Mouse (Mus musculus) liver, embryonic 14.5 days (tissue): ENCODE measurements around the gene Dpp4. TPM values are rescaled to one million over a fixed set of nuclear protein-coding genes. Genes with fewer than 3 reads are reported as not detected.

ENCODE experiments used
- ATAC-seq: fragments of 200-750 bp; cut with Nextera tagmentation; 2 replicates; pipeline ENCODE4 v1.8.0; 2017; ENCODE audit warnings: moderate number of reproducible peaks, mild to moderate bottlenecking, moderate library complexity; ENCODE audit not compliant: insufficient read depth
- DNase-seq, 3 experiments: peaks; one replicate each; pipeline ENCODE4 v3.0.0-alpha.2; 2012 to 2013; ENCODE audit warnings: low read depth in 3 of 3, low spot score in 3 of 3
- H3K27ac ChIP-seq: fragments of 300-500 bp; sonication (generic); 2 replicates; pipeline ENCODE4 v1.5.1; 2014; ENCODE audit warnings: moderate library complexity, mild to moderate bottlenecking, control low read depth, inconsistent platforms
- H3K27me3 ChIP-seq: fragments of 300-500 bp; sonication (generic); 2 replicates; pipeline ENCODE4 v1.6.1; 2014; ENCODE audit warnings: mild to moderate bottlenecking, low read length, moderate library complexity; ENCODE audit not compliant: control insufficient read depth, insufficient read depth
- H3K36me3 ChIP-seq: fragments of 300-500 bp; sonication (generic); replicated peaks from 2 replicates; pipeline ENCODE4 v1.6.1; 2014; ENCODE audit warnings: low read depth; ENCODE audit not compliant: control insufficient read depth, insufficient read depth
- H3K4me1 ChIP-seq, 2 experiments: fragments of 200-500 bp in 1 of 2; fragments of 300-500 bp in 1 of 2; sonication (generic) in 1 of 2; replicated peaks; 2 replicates each; pipeline ENCODE4 v1.6.1; 2012 to 2014; ENCODE audit warnings: antibody characterized with exemption in 1 of 2, inconsistent platforms in 1 of 2, low read length in 1 of 2; ENCODE audit not compliant: control insufficient read depth in 2 of 2, insufficient read depth in 2 of 2
- H3K4me2 ChIP-seq: fragments of 300-500 bp; sonication (generic); 2 replicates; pipeline ENCODE4 v1.6.1; 2014; ENCODE audit warnings: low read depth, mild to moderate bottlenecking, control low read depth, moderate library complexity
- H3K4me3 ChIP-seq, 2 experiments: fragments of 200-500 bp in 1 of 2; fragments of 300-500 bp in 1 of 2; sonication (generic) in 1 of 2; 2 replicates each; pipeline ENCODE4 v1.5.1; 2012 to 2014; ENCODE audit warnings: low read depth in 2 of 2, low read length in 2 of 2, mild to moderate bottlenecking in 2 of 2, control low read depth in 1 of 2, inconsistent platforms in 1 of 2, moderate library complexity in 1 of 2; ENCODE audit not compliant: insufficient read depth in 1 of 2
- H3K9ac ChIP-seq: fragments of 300-500 bp; sonication (generic); replicated peaks from 2 replicates; pipeline ENCODE4 v1.6.1; 2014; ENCODE audit warnings: mild to moderate bottlenecking, control low read depth, moderate library complexity
- H3K9me3 ChIP-seq: fragments of 300-500 bp; sonication (generic); 2 replicates; pipeline ENCODE4 v1.6.1; 2016; ENCODE audit warnings: low read length, mixed read lengths; ENCODE audit not compliant: control insufficient read depth
- CTCF ChIP-seq: IDR thresholded peaks from 2 replicates; pipeline ENCODE4 v1.5.1; 2016; ENCODE audit warnings: antibody characterized with exemption, low read depth, control low read depth
- EP300 ChIP-seq: IDR thresholded peaks from 2 replicates; pipeline ENCODE4 v1.6.1; 2016; ENCODE audit warnings: antibody characterized with exemption, low read depth
- WGBS: fragments of 180-500 bp; shearing (Covaris S2); extraction: QIAGEN DNeasy Blood & Tissue Kit; methylation state at CpG from one replicate; pipeline ENCODE4 v1.1.7; 2014; ENCODE audit not compliant: insufficient replicate concordance; 5-methylcytosine and 5-hydroxymethylcytosine counted together
- polyA plus RNA-seq, 2 experiments: library from polyadenylated mRNA; depleted of rRNA in 1 of 2; stranded (reverse) in 1 of 2; unstranded in 1 of 2; fragments of >200 nt; fragmentation: Nextera tagmentation in 1 of 2; extraction: Ambion mirVana in 1 of 2; gene quantifications; 2 replicates each; pipeline versions ENCODE4 v1.2.1 to v1.2.3; 2012 to 2014

Gene Dpp4
- polyA plus RNA-seq, 2 experiments = 2.3 to 4.4 TPM

- H3K4me3 ChIP-seq = no peak overlapping the region
- WGBS = 46% methylated on average over 5 of the region's 5 CpGs
- H3K9ac ChIP-seq = no peak overlapping the region
- no peak overlapping the region for H3K4me2 ChIP-seq
- no peak overlapping the region for H3K27ac ChIP-seq
- DNase-seq (no peak), ATAC-seq (no peak)
- H3K9me3 ChIP-seq = no peaks in the 10 kb centered on the region
- no peaks in the 10 kb centered on the region for H3K4me1 ChIP-seq
- H3K36me3 ChIP-seq = no peaks in the 10 kb centered on the region
- TF ChIP-seq CTCF = no peak
- TF ChIP-seq EP300 = no peak
- H3K27me3 ChIP-seq = no peaks in the 10 kb centered on the region
These were observed 29.6 kb downstream of the Dpp4 start for GRCm38 (mm10) chr2:62382440-62382839.

DNA sequence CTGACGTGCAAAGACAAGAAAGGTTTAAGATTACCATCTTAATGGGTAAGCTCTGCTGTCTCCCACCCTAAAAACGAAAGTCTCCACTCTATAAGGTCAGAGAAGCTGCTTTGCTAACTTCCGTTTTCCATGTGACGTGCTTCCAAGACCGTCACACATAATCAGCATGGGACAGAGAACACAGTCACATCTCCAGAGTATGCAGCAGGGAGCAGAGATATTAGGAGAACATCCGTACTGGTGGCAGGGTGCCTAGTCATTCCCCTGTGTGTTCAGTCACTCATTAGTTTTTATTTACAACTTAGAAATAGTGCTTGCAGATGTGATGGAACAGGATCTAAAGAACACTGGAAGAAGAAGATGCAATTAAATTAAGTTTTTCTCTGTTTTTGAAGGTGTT lies 30.3 kb downstream of the Dpp4 start:
- Histone ChIP-seq H3K9me3 (no peaks in the 10 kb centered on the region), H3K4me3 (no peak overlapping the region), H3K27ac (no peak overlapping the region), H3K4me1 (no peaks in the 10 kb centered on the region), H3K36me3 (no peaks in the 10 kb centered on the region), H3K9ac (no peak overlapping the region), H3K27me3 (no peaks in the 10 kb centered on the region), H3K4me2 (no peak overlapping the region)
- ATAC-seq (no peak), DNase-seq (no peak)
- 48% methylated on average over 6 of the region's 6 CpGs for WGBS
- TF ChIP-seq EP300 = no peak
- TF ChIP-seq CTCF = no peak

- H3K9me3 ChIP-seq = no peaks in the 10 kb centered on the region
- H3K4me3 ChIP-seq = no peak overlapping the region
- H3K36me3 ChIP-seq = no peaks in the 10 kb centered on the region
- H3K9ac ChIP-seq = no peak overlapping the region
- TF ChIP-seq EP300 = no peak
- TF ChIP-seq CTCF = no peak
- H3K4me2 ChIP-seq = no peak overlapping the region
- ATAC-seq (no peak), DNase-seq (no peak)
- H3K27ac ChIP-seq = no peak overlapping the region
- H3K27me3 ChIP-seq = no peaks in the 10 kb centered on the region
- 0 out of 4 replicates have a peak, but pooled peaks cover 0 to 2% of the 10 kb centered on the region in 2 experiments for H3K4me1 ChIP-seq
- 62% methylated on average over 11 of the region's 11 CpGs for WGBS
These were observed 38.3 kb downstream of the Dpp4 start for GRCm38 (mm10) chr2:62373692-62374091.

- H3K27me3 ChIP-seq = no peaks in the 10 kb centered on the region
- H3K27ac ChIP-seq = no peak overlapping the region
- ATAC-seq (no peak), DNase-seq (no peak)
- 0 out of 4 replicates have a peak, but pooled peaks cover 0 to 2% of the 10 kb centered on the region in 2 experiments for H3K4me1 ChIP-seq
- H3K36me3 ChIP-seq = no peaks in the 10 kb centered on the region
- H3K9ac ChIP-seq = no peak overlapping the region
- H3K9me3 ChIP-seq = no peaks in the 10 kb centered on the region
- no peak overlapping the region for H3K4me3 ChIP-seq
- TF ChIP-seq EP300 (no peak), CTCF (no peak)
- H3K4me2 ChIP-seq = no peak overlapping the region
- WGBS = 65% methylated on average over 2 of the region's 2 CpGs
These were observed 42.0 kb downstream of the Dpp4 start for GRCm38 (mm10) chr2:62370048-62370447.

GRCm38 (mm10) chr2:62368349-62369053 lies 43.5 kb downstream of the Dpp4 start:
- DNase-seq (no peak), ATAC-seq (no peak)
- H3K4me1 ChIP-seq = 0 out of 4 replicates have a peak, but pooled peaks cover 0 to 2% of the 10 kb centered on the region in 2 experiments
- H3K36me3 ChIP-seq = no peaks in the 10 kb centered on the region
- no peak overlapping the region for H3K9ac ChIP-seq
- H3K9me3 ChIP-seq = no peaks in the 10 kb centered on the region
- WGBS = 60% methylated on average over 5 of the region's 5 CpGs
- H3K4me3 ChIP-seq = no peak overlapping the region
- H3K4me2 ChIP-seq = no peak overlapping the region
- TF ChIP-seq EP300 (no peak), CTCF (no peak)
- H3K27ac ChIP-seq = no peak overlapping the region
- H3K27me3 ChIP-seq = no peaks in the 10 kb centered on the region
